Mouse (Mus musculus): ENCODE measurements at regions not wholly inside any gene's neighbourhood (a gene's known extent, or its start where the extent isn't known, plus 50 kb on each side); places are given as distances from the start of the nearest gene placed in this dataset.

DNA sequence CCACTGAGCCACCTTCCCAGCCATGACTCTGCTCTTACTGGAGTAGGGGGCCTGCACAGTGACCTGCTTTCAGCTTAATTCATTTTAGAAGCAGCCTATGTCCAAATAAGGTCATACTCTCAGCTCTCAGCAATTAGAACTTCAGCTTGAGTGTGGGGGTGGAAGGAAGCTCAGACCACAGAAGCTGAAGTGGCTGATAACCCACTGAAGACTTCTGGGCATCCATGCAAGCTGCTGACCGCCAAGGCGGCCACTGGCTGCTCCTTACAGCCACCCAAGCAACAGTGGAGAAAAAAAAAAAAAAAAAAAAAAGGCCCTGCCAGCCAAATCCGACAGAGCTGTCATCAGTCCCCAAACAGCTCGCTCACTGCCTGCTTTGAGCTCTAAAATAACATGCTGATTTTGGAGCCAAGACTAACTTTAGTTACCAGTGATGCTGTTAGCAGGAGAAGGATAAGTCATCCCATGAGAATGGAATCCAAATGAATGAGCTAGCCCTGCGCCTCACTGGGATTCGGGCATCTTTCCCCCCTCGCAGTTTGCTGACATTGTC, 133.0 kb upstream of the Hs6st1 start:
- H3K27me3 ChIP-seq (ENCODE audit: control insufficient read depth), result no peaks in the 10 kb centered on the region
- H3K4me3 ChIP-seq (replicated peaks), result no peak overlapping the region
- TF ChIP-seq GATA1 (IDR thresholded peaks at IDR 0.05; ENCODE audit: low read length) (no peak), TAL1 (IDR thresholded peaks at IDR 0.05; ENCODE audit: low read length) (no peak)
- H3K4me1 ChIP-seq (ENCODE audit: control insufficient read depth), result peaks cover 2% of the 10 kb centered on the region; the same call in 1 of the 2 replicates
- no peaks in the 10 kb centered on the region for H3K9me3 ChIP-seq (ENCODE audit: control insufficient read depth, low read length)
- H3K36me3 ChIP-seq (ENCODE audit: control insufficient read depth), result no peaks in the 10 kb centered on the region

GRCm38 (mm10) chr1:35936362-35937093, 131.7 kb upstream of the Hs6st1 start:
- H3K36me3 ChIP-seq (ENCODE audit: control insufficient read depth), result no peaks in the 10 kb centered on the region
- no peak overlapping the region for H3K4me3 ChIP-seq (replicated peaks)
- no peaks in the 10 kb centered on the region for H3K27me3 ChIP-seq (ENCODE audit: control insufficient read depth)
- TF ChIP-seq TAL1 (IDR thresholded peaks at IDR 0.05; ENCODE audit: low read length) (no peak), GATA1 (IDR thresholded peaks at IDR 0.05; ENCODE audit: low read length) (no peak)
- no peaks in the 10 kb centered on the region for H3K9me3 ChIP-seq (ENCODE audit: control insufficient read depth, low read length)
- H3K4me1 ChIP-seq (ENCODE audit: control insufficient read depth), result peaks cover 2% of the 10 kb centered on the region; the same call in 1 of the 2 replicates

- H3K4me1 ChIP-seq (ENCODE audit: control insufficient read depth), result peaks cover 2% of the 10 kb centered on the region; the same call in 1 of the 2 replicates
- H3K36me3 ChIP-seq (ENCODE audit: control insufficient read depth), result no peaks in the 10 kb centered on the region
- H3K27me3 ChIP-seq (ENCODE audit: control insufficient read depth), result no peaks in the 10 kb centered on the region
- H3K4me3 ChIP-seq (replicated peaks), result no peak overlapping the region
- H3K9me3 ChIP-seq (ENCODE audit: control insufficient read depth, low read length), result no peaks in the 10 kb centered on the region
- TF ChIP-seq TAL1 (IDR thresholded peaks at IDR 0.05; ENCODE audit: low read length) (no peak), GATA1 (IDR thresholded peaks at IDR 0.05; ENCODE audit: low read length) (no peak)
Observed at GRCm38 (mm10) chr1:35940236-35940635, 128.0 kb upstream of the Hs6st1 start.

DNA sequence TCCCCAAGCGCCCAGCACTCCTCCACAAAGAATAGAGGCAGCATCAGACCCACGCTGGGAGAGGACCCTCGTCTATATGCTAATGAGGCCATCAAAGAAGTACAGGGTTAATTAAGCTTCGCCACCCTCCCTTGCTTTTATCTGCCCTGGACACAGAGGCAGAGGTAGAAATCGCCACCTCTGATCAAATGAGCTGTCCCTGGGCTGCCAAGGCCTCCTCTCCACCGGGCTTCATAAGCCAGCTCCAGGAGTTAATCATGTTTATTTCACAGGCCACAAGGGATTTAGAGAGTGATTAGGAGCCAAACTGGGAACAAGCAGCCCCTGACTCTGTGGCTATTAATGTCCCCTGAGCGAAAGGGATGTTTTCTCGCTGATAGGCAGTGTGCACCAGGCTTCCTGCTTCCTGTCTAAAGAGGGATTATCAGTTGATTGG, 126.5 kb upstream of the Hs6st1 start:
- Histone ChIP-seq H3K4me3 (replicated peaks) (no peak overlapping the region), H3K4me1 (ENCODE audit: control insufficient read depth) (peaks cover under 1% of the 10 kb centered on the region; the same call in 1 of the 2 replicates), H3K36me3 (ENCODE audit: control insufficient read depth) (no peaks in the 10 kb centered on the region), H3K9me3 (ENCODE audit: control insufficient read depth, low read length) (no peaks in the 10 kb centered on the region), H3K27me3 (ENCODE audit: control insufficient read depth) (no peaks in the 10 kb centered on the region)
- no peak for TF ChIP-seq TAL1 (IDR thresholded peaks at IDR 0.05; ENCODE audit: low read length)
- no peak for TF ChIP-seq GATA1 (IDR thresholded peaks at IDR 0.05; ENCODE audit: low read length)

- Histone ChIP-seq H3K27me3 (ENCODE audit: control insufficient read depth) (no peaks in the 10 kb centered on the region), H3K4me3 (replicated peaks) (no peak overlapping the region), H3K9me3 (ENCODE audit: control insufficient read depth, low read length) (no peaks in the 10 kb centered on the region), H3K36me3 (ENCODE audit: control insufficient read depth) (no peaks in the 10 kb centered on the region), H3K4me1 (ENCODE audit: control insufficient read depth) (no peaks in the 10 kb centered on the region; the same call in 1 of the 2 replicates)
- no peak for TF ChIP-seq TAL1 (IDR thresholded peaks at IDR 0.05; ENCODE audit: low read length)
- no peak for TF ChIP-seq GATA1 (IDR thresholded peaks at IDR 0.05; ENCODE audit: low read length)
Observed at GRCm38 (mm10) chr1:35942222-35942621, 126.0 kb upstream of the Hs6st1 start.

DNA sequence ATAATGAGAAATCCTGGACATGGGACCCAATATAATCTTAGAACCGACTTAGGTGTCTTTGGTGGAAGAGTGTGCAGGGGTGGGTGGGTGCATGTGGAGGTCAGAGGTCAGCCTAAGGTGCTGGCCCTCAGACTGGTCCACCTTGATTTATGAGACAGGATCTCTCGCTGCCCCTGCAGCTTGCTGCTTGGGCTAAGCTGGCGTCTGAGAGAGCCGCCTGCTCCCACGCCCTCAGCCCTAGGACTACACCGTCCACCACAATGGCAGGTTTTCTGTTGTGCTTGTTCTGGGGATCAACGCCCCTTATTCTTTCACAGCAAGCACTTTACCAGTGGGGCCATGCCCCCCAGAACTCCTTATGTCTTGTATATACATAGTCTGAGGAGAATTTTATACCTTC, 124.4 kb upstream of the Hs6st1 start:
- Histone ChIP-seq H3K4me3 (replicated peaks) (no peak overlapping the region), H3K36me3 (ENCODE audit: control insufficient read depth) (no peaks in the 10 kb centered on the region), H3K27me3 (ENCODE audit: control insufficient read depth) (no peaks in the 10 kb centered on the region), H3K9me3 (ENCODE audit: control insufficient read depth, low read length) (no peaks in the 10 kb centered on the region), H3K4me1 (ENCODE audit: control insufficient read depth) (no peaks in the 10 kb centered on the region; the same call in 1 of the 2 replicates)
- TF ChIP-seq GATA1 (IDR thresholded peaks at IDR 0.05; ENCODE audit: low read length) (no peak), TAL1 (IDR thresholded peaks at IDR 0.05; ENCODE audit: low read length) (no peak)

DNA sequence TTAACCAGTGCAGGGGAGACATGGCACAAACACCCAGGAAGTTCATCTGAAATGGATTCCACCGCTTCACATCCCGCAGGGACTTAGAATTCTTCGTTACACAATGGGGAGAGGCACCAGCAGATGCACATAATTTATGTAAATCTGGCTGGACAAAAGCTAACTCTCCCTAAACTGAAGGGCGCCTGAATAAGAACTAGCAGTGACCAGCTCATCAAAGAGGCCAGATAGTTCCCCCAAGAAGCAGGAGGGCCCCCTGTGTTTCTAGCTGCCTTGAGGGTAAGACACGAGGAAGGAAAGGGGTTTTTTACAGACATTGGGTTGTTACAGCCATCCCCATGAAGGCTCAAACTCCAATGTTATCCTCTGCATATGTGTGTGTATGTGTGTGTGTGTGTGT, 123.8 kb upstream of the Hs6st1 start:
- H3K4me3 ChIP-seq (replicated peaks), result no peak overlapping the region
- no peaks in the 10 kb centered on the region; the same call in 1 of the 2 replicates for H3K4me1 ChIP-seq (ENCODE audit: control insufficient read depth)
- no peaks in the 10 kb centered on the region for H3K27me3 ChIP-seq (ENCODE audit: control insufficient read depth)
- TF ChIP-seq TAL1 (IDR thresholded peaks at IDR 0.05; ENCODE audit: low read length) (no peak), GATA1 (IDR thresholded peaks at IDR 0.05; ENCODE audit: low read length) (no peak)
- no peaks in the 10 kb centered on the region for H3K36me3 ChIP-seq (ENCODE audit: control insufficient read depth)
- no peaks in the 10 kb centered on the region for H3K9me3 ChIP-seq (ENCODE audit: control insufficient read depth, low read length)

- no peaks in the 10 kb centered on the region for H3K9me3 ChIP-seq (ENCODE audit: control insufficient read depth, low read length)
- no peaks in the 10 kb centered on the region; the same call in 1 of the 2 replicates for H3K4me1 ChIP-seq (ENCODE audit: control insufficient read depth)
- TF ChIP-seq TAL1 (IDR thresholded peaks at IDR 0.05; ENCODE audit: low read length) (no peak), GATA1 (IDR thresholded peaks at IDR 0.05; ENCODE audit: low read length) (no peak)
- H3K36me3 ChIP-seq (ENCODE audit: control insufficient read depth), result no peaks in the 10 kb centered on the region
- H3K4me3 ChIP-seq (replicated peaks), result no peak overlapping the region
- H3K27me3 ChIP-seq (ENCODE audit: control insufficient read depth), result no peaks in the 10 kb centered on the region
Observed at GRCm38 (mm10) chr1:35944849-35945248, 123.4 kb upstream of the Hs6st1 start.

DNA sequence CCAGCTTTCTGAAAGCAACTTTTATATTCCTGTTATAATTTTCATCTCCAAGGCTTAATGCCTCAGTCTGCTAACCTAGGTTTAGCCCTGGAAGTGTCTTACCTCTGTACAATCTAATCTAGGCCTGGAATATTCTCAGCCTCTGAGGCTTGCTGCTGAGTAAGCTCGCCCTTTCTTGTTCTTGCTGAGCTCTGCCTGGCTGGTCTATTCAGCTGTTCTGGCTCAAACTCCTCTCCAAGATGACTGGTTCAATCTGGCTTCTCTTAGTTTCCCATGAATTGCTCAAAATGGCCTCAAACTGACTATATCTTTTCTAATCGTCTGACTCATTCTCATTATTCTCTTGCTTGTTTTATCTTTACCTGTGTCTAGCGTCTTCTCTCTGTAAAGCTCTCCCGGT, 122.6 kb upstream of the Hs6st1 start:
- TF ChIP-seq GATA1 (IDR thresholded peaks at IDR 0.05; ENCODE audit: low read length) (no peak), TAL1 (IDR thresholded peaks at IDR 0.05; ENCODE audit: low read length) (no peak)
- Histone ChIP-seq H3K4me3 (replicated peaks) (no peak overlapping the region), H3K9me3 (ENCODE audit: control insufficient read depth, low read length) (no peaks in the 10 kb centered on the region), H3K36me3 (ENCODE audit: control insufficient read depth) (no peaks in the 10 kb centered on the region), H3K4me1 (ENCODE audit: control insufficient read depth) (no peaks in the 10 kb centered on the region), H3K27me3 (ENCODE audit: control insufficient read depth) (no peaks in the 10 kb centered on the region)

Measured in erythroblast, embryonic 14.5 days (primary cell).